Mouse (Mus musculus) kidney, embryonic 15.5 days (tissue): Measurements from ENCODE around the gene Fam234b. TPM values are rescaled to one million over a fixed set of nuclear protein-coding genes. Genes with fewer than 3 reads are reported as not detected.

Source experiments
- ATAC-seq: fragments of 200-750 bp; cut with Nextera tagmentation; replicated peaks from 2 replicates; pipeline ENCODE4 v1.8.0; 2017; ENCODE audit warnings: moderate TSS enrichment; ENCODE audit not compliant: low FRiP score
- H3K27ac ChIP-seq: fragments of 300-500 bp; sonication (generic); 2 replicates; pipeline ENCODE4 v1.5.1; 2015; ENCODE audit warnings: mild to moderate bottlenecking, inconsistent platforms
- H3K27me3 ChIP-seq: fragments of 300-500 bp; sonication (generic); 2 replicates; pipeline ENCODE4 v1.6.1; 2015; ENCODE audit warnings: inconsistent platforms
- H3K36me3 ChIP-seq: fragments of 300-500 bp; sonication (generic); 2 replicates; pipeline ENCODE4 v1.6.1; 2015; ENCODE audit warnings: inconsistent platforms
- H3K4me1 ChIP-seq: fragments of 300-500 bp; sonication (generic); 2 replicates; pipeline ENCODE4 v1.6.1; 2015; ENCODE audit warnings: inconsistent platforms
- H3K4me2 ChIP-seq: fragments of 300-500 bp; sonication (generic); 2 replicates; pipeline ENCODE4 v1.6.1; 2015; ENCODE audit warnings: moderate library complexity, mild to moderate bottlenecking, inconsistent platforms
- H3K4me3 ChIP-seq: fragments of 300-500 bp; sonication (generic); replicated peaks from 2 replicates; pipeline ENCODE4 v1.5.1; 2015; ENCODE audit warnings: mild to moderate bottlenecking, inconsistent platforms
- H3K9ac ChIP-seq: fragments of 300-500 bp; sonication (generic); 2 replicates; pipeline ENCODE4 v1.6.1; 2015; ENCODE audit warnings: mild to moderate bottlenecking, inconsistent platforms
- H3K9me3 ChIP-seq: fragments of 300-500 bp; sonication (generic); replicated peaks from 2 replicates; pipeline ENCODE4 v1.6.1; 2016; ENCODE audit warnings: inconsistent platforms
- WGBS: fragments of 180-500 bp; shearing (Covaris S2); methylation state at CpG from one replicate; pipeline ENCODE4 v1.1.7; 2015; ENCODE audit warnings: mixed read lengths; 5-methylcytosine and 5-hydroxymethylcytosine counted together
- polyA plus RNA-seq: library from polyadenylated mRNA; unstranded; fragments of >200 nt; fragmentation: Nextera tagmentation; extraction: Ambion mirVana; gene quantifications from 2 replicates; pipeline ENCODE4 v1.2.1, GENCODE M21; 2015

The Fam234b gene
- polyA plus RNA-seq, 1 experiment from 2014 or later: 35.5 TPM

- no peaks in the 10 kb centered on the region for H3K27me3 ChIP-seq
- H3K36me3 ChIP-seq: no peaks in the 10 kb centered on the region
- no peak overlapping the region for H3K9ac ChIP-seq
- H3K4me3 ChIP-seq: no peak overlapping the region
- no peak overlapping the region for H3K4me2 ChIP-seq
- no peak for ATAC-seq
- peaks cover 21% of the 10 kb centered on the region for H3K4me1 ChIP-seq
- no peaks in the 10 kb centered on the region for H3K9me3 ChIP-seq
- no peak overlapping the region for H3K27ac ChIP-seq
- WGBS: 88% methylated on average over 6 of the region's 6 CpGs
Observed at GRCm38 (mm10) chr6:135202668-135203067, 4.9 kb downstream of the Fam234b start.

- WGBS: 59% methylated on average over 6 of the region's 6 CpGs
- H3K4me1 ChIP-seq: peaks cover 14% of the 10 kb centered on the region
- no peak for ATAC-seq
- no peaks in the 10 kb centered on the region for H3K36me3 ChIP-seq
- no peak overlapping the region for H3K4me2 ChIP-seq
- no peaks in the 10 kb centered on the region for H3K27me3 ChIP-seq
- H3K27ac ChIP-seq: no peak overlapping the region
- H3K9ac ChIP-seq: no peak overlapping the region
- no peak overlapping the region for H3K4me3 ChIP-seq
- H3K9me3 ChIP-seq: no peaks in the 10 kb centered on the region
Observed at GRCm38 (mm10) chr6:135203737-135204136, 6.0 kb downstream of the Fam234b start.

- Histone ChIP-seq H3K36me3 (peaks cover 3% of the 10 kb centered on the region), H3K4me1 (peaks cover 11% of the 10 kb centered on the region), H3K9me3 (no peaks in the 10 kb centered on the region), H3K4me3 (no peak overlapping the region), H3K9ac (no peak overlapping the region), H3K4me2 (no peak overlapping the region), H3K27me3 (no peaks in the 10 kb centered on the region), H3K27ac (no peak overlapping the region)
- WGBS: 72% methylated on average over 4 of the region's 4 CpGs
- no peak for ATAC-seq
Observed at GRCm38 (mm10) chr6:135204869-135205268, 7.1 kb downstream of the Fam234b start.

GRCm38 (mm10) chr6:135205802-135206201 lies 8.0 kb downstream of the Fam234b start:
- WGBS: 85% methylated on average over 4 of the region's 4 CpGs
- no peak for ATAC-seq
- Histone ChIP-seq H3K36me3 (peaks cover 4% of the 10 kb centered on the region), H3K9ac (no peak overlapping the region), H3K27me3 (no peaks in the 10 kb centered on the region), H3K27ac (no peak overlapping the region), H3K9me3 (no peaks in the 10 kb centered on the region), H3K4me2 (no peak overlapping the region), H3K4me1 (peaks cover 3% of the 10 kb centered on the region; the same call in 1 of the 2 replicates), H3K4me3 (no peak overlapping the region)

GRCm38 (mm10) chr6:135206909-135207308 lies 9.1 kb downstream of the Fam234b start:
- Histone ChIP-seq H3K27ac (no peak overlapping the region), H3K9me3 (no peaks in the 10 kb centered on the region), H3K27me3 (no peaks in the 10 kb centered on the region), H3K9ac (no peak overlapping the region), H3K4me1 (no peaks in the 10 kb centered on the region), H3K36me3 (peaks cover 10% of the 10 kb centered on the region), H3K4me3 (no peak overlapping the region), H3K4me2 (no peak overlapping the region)
- no peak for ATAC-seq
- WGBS: 80% methylated on average over 8 of the region's 8 CpGs

GRCm38 (mm10) chr6:135211169-135211568 lies 13.4 kb downstream of the Fam234b start:
- no peak overlapping the region for H3K4me3 ChIP-seq
- 76% methylated on average over 7 of the region's 7 CpGs for WGBS
- H3K9ac ChIP-seq: no peak overlapping the region
- no peaks in the 10 kb centered on the region for H3K27me3 ChIP-seq
- no peaks in the 10 kb centered on the region for H3K4me1 ChIP-seq
- no peak overlapping the region for H3K27ac ChIP-seq
- H3K4me2 ChIP-seq: no peak overlapping the region
- peaks cover 22% of the 10 kb centered on the region for H3K36me3 ChIP-seq
- H3K9me3 ChIP-seq: no peaks in the 10 kb centered on the region
- ATAC-seq: no peak

- Histone ChIP-seq H3K9me3 (no peaks in the 10 kb centered on the region), H3K4me2 (no peak overlapping the region), H3K9ac (no peak overlapping the region), H3K4me1 (no peaks in the 10 kb centered on the region), H3K4me3 (no peak overlapping the region), H3K27ac (no peak overlapping the region), H3K27me3 (no peaks in the 10 kb centered on the region), H3K36me3 (peaks cover 22% of the 10 kb centered on the region)
- ATAC-seq: no peak
- WGBS: 94% methylated on average over 1 of the region's 2 CpGs
Observed at GRCm38 (mm10) chr6:135212666-135213065, 14.9 kb downstream of the Fam234b start.

GRCm38 (mm10) chr6:135218330-135218729 lies 20.6 kb downstream of the Fam234b start:
- Histone ChIP-seq H3K4me3 (no peak overlapping the region), H3K4me2 (no peak overlapping the region), H3K4me1 (0 out of 2 replicates have a peak, but pooled peaks cover 8% of the 10 kb centered on the region), H3K36me3 (peaks cover 23% of the 10 kb centered on the region), H3K9me3 (no peaks in the 10 kb centered on the region), H3K9ac (no peak overlapping the region), H3K27ac (peak overlapping the region; percentile 59; the same call in 1 of the 2 replicates), H3K27me3 (no peaks in the 10 kb centered on the region)
- ATAC-seq: no peak
- 48% methylated on average over 8 of the region's 8 CpGs for WGBS

GRCm38 (mm10) chr6:135219916-135220315 lies 22.1 kb downstream of the Fam234b start:
- 82% methylated on average over 5 of the region's 5 CpGs for WGBS
- ATAC-seq: 0 out of 2 replicates have a peak, but pooled peaks have one; percentile 3

GRCm38 (mm10) chr6:135223786-135224416 lies 26.1 kb downstream of the Fam234b start:
- no peak overlapping the region for H3K4me3 ChIP-seq
- no peaks in the 10 kb centered on the region for H3K9me3 ChIP-seq
- no peak overlapping the region for H3K4me2 ChIP-seq
- peaks cover 36% of the 10 kb centered on the region for H3K36me3 ChIP-seq
- H3K27me3 ChIP-seq: no peaks in the 10 kb centered on the region
- WGBS: 61% methylated on average over 6 of the region's 6 CpGs
- H3K27ac ChIP-seq: no peak overlapping the region
- H3K9ac ChIP-seq: no peak overlapping the region
- peaks cover 22% of the 10 kb centered on the region for H3K4me1 ChIP-seq
- 0 out of 2 replicates have a peak, but pooled peaks have one; percentile 9 for ATAC-seq

More at GRCm38 (mm10) chr6:135219916-135220315, 22.1 kb downstream of the Fam234b start:
- no peaks in the 10 kb centered on the region for H3K27me3 ChIP-seq
- H3K9ac ChIP-seq: no peak overlapping the region
- H3K4me3 ChIP-seq: no peak overlapping the region
- no peak overlapping the region for H3K4me2 ChIP-seq
- H3K27ac ChIP-seq: peak overlapping the region; percentile 59; the same call in 1 of the 2 replicates
- peaks cover 20% of the 10 kb centered on the region for H3K36me3 ChIP-seq
- no peaks in the 10 kb centered on the region for H3K9me3 ChIP-seq
- peaks cover 16% of the 10 kb centered on the region for H3K4me1 ChIP-seq

- Histone ChIP-seq H3K4me2 (peak overlapping the region; percentile 28; the same call in 1 of the 2 replicates), H3K9ac (no peak overlapping the region), H3K9me3 (no peaks in the 10 kb centered on the region), H3K27ac (peak overlapping the region; percentile 71; the same call in 1 of the 2 replicates), H3K4me1 (peaks cover 22% of the 10 kb centered on the region), H3K36me3 (peaks cover 51% of the 10 kb centered on the region), H3K27me3 (no peaks in the 10 kb centered on the region), H3K4me3 (no peak overlapping the region)
- ATAC-seq: peak; percentile 92
- WGBS: 40% methylated on average over 10 of the region's 10 CpGs
Observed at GRCm38 (mm10) chr6:135228465-135228941, 30.7 kb downstream of the Fam234b start.

- 86% methylated on average over 6 of the region's 6 CpGs for WGBS
- Histone ChIP-seq H3K27ac (no peak overlapping the region), H3K27me3 (no peaks in the 10 kb centered on the region), H3K9ac (no peak overlapping the region), H3K4me3 (no peak overlapping the region), H3K4me2 (no peak overlapping the region), H3K9me3 (no peaks in the 10 kb centered on the region), H3K36me3 (peaks cover 48% of the 10 kb centered on the region), H3K4me1 (peaks cover 11% of the 10 kb centered on the region)
- ATAC-seq: no peak
Observed at GRCm38 (mm10) chr6:135230586-135230985, 32.8 kb downstream of the Fam234b start.
